Mouse (Mus musculus) megakaryocyte, embryonic 14.5 days (primary cell): ENCODE measurements around the gene Olfr788. TPM values are rescaled to one million over a fixed set of nuclear protein-coding genes. Genes with fewer than 3 reads are reported as not detected.

Experiments
- H3K27me3 ChIP-seq: replicated peaks from 2 replicates; pipeline ENCODE3; 2012; ENCODE audit warnings: inconsistent platforms
- H3K36me3 ChIP-seq: replicated peaks from 2 replicates; pipeline ENCODE3; 2012; ENCODE audit warnings: low read length, inconsistent platforms, mixed read lengths
- H3K4me1 ChIP-seq: 2 replicates; pipeline ENCODE4 v1.6.1; 2012; ENCODE audit warnings: inconsistent platforms
- H3K4me3 ChIP-seq: replicated peaks from 2 replicates; pipeline ENCODE3; 2012; ENCODE audit warnings: moderate library complexity, mild to moderate bottlenecking, inconsistent platforms
- H3K9me3 ChIP-seq: 2 replicates; pipeline ENCODE4 v1.6.1; 2012; ENCODE audit warnings: inconsistent platforms
- FLI1 ChIP-seq: IDR thresholded peaks from 2 replicates; pipeline ENCODE4 v1.6.1; 2012; ENCODE audit warnings: low read length, inconsistent platforms, mixed read lengths
- GATA1 ChIP-seq: IDR thresholded peaks from 3 replicates; pipeline ENCODE4 v1.6.1; 2012; ENCODE audit warnings: mixed read lengths, low read length, inconsistent platforms, borderline replicate concordance
- polyA plus RNA-seq: library from polyadenylated mRNA; stranded (reverse); fragments of >175 nt; gene quantifications from 2 replicates; pipeline ENCODE4 v1.2.3, GENCODE M21; 2012; ENCODE audit warnings: low replicate concordance; ENCODE audit not compliant: insufficient read depth

Gene Olfr788
- polyA plus RNA-seq: not detected in 2 replicates

- Histone ChIP-seq H3K4me3 (no peak within 1 kb of the TSS), H3K4me1 (no peaks in the 10 kb centered on the region), H3K36me3 (no peaks in the 10 kb centered on the region), H3K27me3 (no peaks in the 10 kb centered on the region), H3K9me3 (no peaks in the 10 kb centered on the region)
- TF ChIP-seq GATA1: no peak
- no peak for TF ChIP-seq FLI1
Observed at GRCm38 (mm10) chr10:129470698-129471097, at the start of gene Olfr788. Olfr788 (plus strand) TSS chr10:129470998.

GRCm38 (mm10) chr10:129427006-129427405, 43.8 kb upstream of the Olfr788 start, which contains the start of gene Olfr786:
Olfr786 (plus strand) TSS chr10:129427306.
- H3K36me3 ChIP-seq: no peaks in the 10 kb centered on the region
- no peaks in the 10 kb centered on the region for H3K27me3 ChIP-seq
- peaks cover 2% of the 10 kb centered on the region for H3K9me3 ChIP-seq
- TF ChIP-seq GATA1: no peak
- TF ChIP-seq FLI1: no peak
- no peaks in the 10 kb centered on the region for H3K4me1 ChIP-seq
- H3K4me3 ChIP-seq: no peak within 1 kb of the TSS

- H3K4me3 ChIP-seq: no peak within 1 kb of the TSS
- H3K9me3 ChIP-seq: no peaks in the 10 kb centered on the region; the same call in 1 of the 2 replicates
- H3K36me3 ChIP-seq: no peaks in the 10 kb centered on the region
- TF ChIP-seq GATA1 (no peak), FLI1 (no peak)
- H3K27me3 ChIP-seq: no peaks in the 10 kb centered on the region
- H3K4me1 ChIP-seq: no peaks in the 10 kb centered on the region
Observed at GRCm38 (mm10) chr10:129461562-129461961, 9.2 kb upstream of the Olfr788 start, which contains the start of gene Olfr787. Olfr787 (plus strand) TSS chr10:129461862.

GRCm38 (mm10) chr10:129473256-129473655, 2.5 kb downstream of the Olfr788 start:
- H3K36me3 ChIP-seq: no peaks in the 10 kb centered on the region
- no peaks in the 10 kb centered on the region for H3K9me3 ChIP-seq
- TF ChIP-seq FLI1 (no peak), GATA1 (no peak)
- no peaks in the 10 kb centered on the region for H3K27me3 ChIP-seq
- H3K4me3 ChIP-seq: no peak overlapping the region
- H3K4me1 ChIP-seq: no peaks in the 10 kb centered on the region

- TF ChIP-seq FLI1: no peak
- TF ChIP-seq GATA1: no peak
- Histone ChIP-seq H3K4me1 (no peaks in the 10 kb centered on the region), H3K36me3 (no peaks in the 10 kb centered on the region), H3K4me3 (no peak overlapping the region), H3K27me3 (no peaks in the 10 kb centered on the region), H3K9me3 (no peaks in the 10 kb centered on the region)
Observed at GRCm38 (mm10) chr10:129473723-129474122, 2.9 kb downstream of the Olfr788 start.

- TF ChIP-seq FLI1: no peak
- no peak for TF ChIP-seq GATA1
- no peak within 1 kb of the TSS for H3K4me3 ChIP-seq
- no peaks in the 10 kb centered on the region for H3K9me3 ChIP-seq
- H3K4me1 ChIP-seq: no peaks in the 10 kb centered on the region
- H3K27me3 ChIP-seq: no peaks in the 10 kb centered on the region
- H3K36me3 ChIP-seq: no peaks in the 10 kb centered on the region
Observed at GRCm38 (mm10) chr10:129484452-129484851, 13.7 kb downstream of the Olfr788 start, which contains the start of gene Olfr789. Olfr789 (plus strand) TSS chr10:129484752.

GRCm38 (mm10) chr10:129490101-129490500, 19.3 kb downstream of the Olfr788 start:
- Histone ChIP-seq H3K4me1 (no peaks in the 10 kb centered on the region), H3K36me3 (no peaks in the 10 kb centered on the region), H3K9me3 (peaks cover 4% of the 10 kb centered on the region; the same call in 1 of the 2 replicates), H3K4me3 (no peak overlapping the region), H3K27me3 (no peaks in the 10 kb centered on the region)
- no peak for TF ChIP-seq GATA1
- no peak for TF ChIP-seq FLI1

- Histone ChIP-seq H3K4me3 (no peak within 1 kb of the TSS), H3K9me3 (peaks cover 6% of the 10 kb centered on the region; the same call in 1 of the 2 replicates), H3K27me3 (no peaks in the 10 kb centered on the region), H3K36me3 (no peaks in the 10 kb centered on the region), H3K4me1 (no peaks in the 10 kb centered on the region)
- TF ChIP-seq GATA1: no peak
Observed at GRCm38 (mm10) chr10:129498192-129498591, 27.4 kb downstream of the Olfr788 start, which contains the start of gene Olfr790. Olfr790 (plus strand) TSS chr10:129498492.

- H3K9me3 ChIP-seq: peaks cover 10% of the 10 kb centered on the region
- no peaks in the 10 kb centered on the region for H3K36me3 ChIP-seq
- H3K4me1 ChIP-seq: no peaks in the 10 kb centered on the region
- peak within 1 kb of the TSS; percentile 17 for H3K4me3 ChIP-seq
- TF ChIP-seq GATA1: no peak
- no peak for TF ChIP-seq FLI1
- no peaks in the 10 kb centered on the region for H3K27me3 ChIP-seq
Observed at GRCm38 (mm10) chr10:129521492-129521891, 50.7 kb downstream of the Olfr788 start, which contains the start of gene Olfr791. Olfr791 (plus strand) TSS chr10:129521792.

Other genes starting within 250 kb of the Olfr788 start
- gene Olfr774, start 234.8 kb upstream of the Olfr788 start, polyA plus RNA-seq: not detected in 2 replicates
- gene Olfr775, start 222.6 kb upstream of the Olfr788 start, polyA plus RNA-seq: not detected in 2 replicates
- not detected in 2 replicates for gene Olfr776, start 211.9 kb upstream of the Olfr788 start, polyA plus RNA-seq
- gene Olfr777, start 199.5 kb upstream of the Olfr788 start, polyA plus RNA-seq: not detected in 2 replicates
- not detected in 2 replicates for gene Olfr780, start 152.9 kb upstream of the Olfr788 start, polyA plus RNA-seq
- not detected in 2 replicates for gene Olfr781, start 142.1 kb upstream of the Olfr788 start, polyA plus RNA-seq
- gene Olfr782, start 122.1 kb upstream of the Olfr788 start, polyA plus RNA-seq: not detected in 2 replicates
- gene Olfr784, start 86.9 kb upstream of the Olfr788 start, polyA plus RNA-seq: not detected in 2 replicates
- gene Olfr785, start 65.6 kb upstream of the Olfr788 start, polyA plus RNA-seq: not detected in 2 replicates
- not detected in 2 replicates for gene Olfr786, start 43.7 kb upstream of the Olfr788 start, polyA plus RNA-seq
- 2.0 TPM in 1 of 2 replicates, not detected in the other for gene Olfr787, start 9.1 kb upstream of the Olfr788 start, polyA plus RNA-seq
- gene Olfr789, start 13.8 kb downstream of the Olfr788 start, polyA plus RNA-seq: not detected in 2 replicates
- not detected in 2 replicates for gene Olfr790, start 27.5 kb downstream of the Olfr788 start, polyA plus RNA-seq
- not detected in 2 replicates for gene Olfr791, start 50.8 kb downstream of the Olfr788 start, polyA plus RNA-seq
- not detected in 2 replicates for gene Olfr792, start 68.2 kb downstream of the Olfr788 start, polyA plus RNA-seq
- gene Olfr794, start 96.7 kb downstream of the Olfr788 start, polyA plus RNA-seq: not detected in 2 replicates
- gene Olfr796, start 141.6 kb downstream of the Olfr788 start, polyA plus RNA-seq: not detected in 2 replicates
- 0.76 TPM in 1 of 2 replicates, not detected in the other for gene Olfr798, start 156.9 kb downstream of the Olfr788 start, polyA plus RNA-seq
- not detected in 2 replicates for gene Olfr799, start 166.5 kb downstream of the Olfr788 start, polyA plus RNA-seq
- not detected in 2 replicates for gene Olfr800, start 186.7 kb downstream of the Olfr788 start, polyA plus RNA-seq
- not detected in 2 replicates for gene Olfr801, start 202.9 kb downstream of the Olfr788 start, polyA plus RNA-seq
- gene Olfr802, start 217.2 kb downstream of the Olfr788 start, polyA plus RNA-seq: not detected in 2 replicates
- 8.7 TPM in 1 of 2 replicates, not detected in the other for gene Olfr803, start 223.3 kb downstream of the Olfr788 start, polyA plus RNA-seq
- not detected in 2 replicates for gene Olfr804, start 232.2 kb downstream of the Olfr788 start, polyA plus RNA-seq